Mouse (Mus musculus) brain, embryonic 14.5 days (tissue): ENCODE measurements around the gene Il2rb.

Experiments
- CTCF ChIP-seq: fragments of 200-500 bp; IDR thresholded peaks from 2 replicates; pipeline ENCODE4 v1.5.1; 2012; ENCODE audit warnings: inconsistent platforms, mild to moderate bottlenecking, moderate library complexity, borderline replicate concordance; ENCODE audit not compliant: insufficient read depth, insufficient read length; ENCODE audit errors: extremely low read depth
- POLR2A ChIP-seq: fragments of 200-500 bp; IDR thresholded peaks from 2 replicates; pipeline ENCODE4 v1.6.1; 2012; ENCODE audit warnings: mild to moderate bottlenecking, inconsistent platforms, borderline replicate concordance; ENCODE audit not compliant: poor library complexity, insufficient read depth, insufficient read length, severe bottlenecking; ENCODE audit errors: extremely low read depth

DNA sequence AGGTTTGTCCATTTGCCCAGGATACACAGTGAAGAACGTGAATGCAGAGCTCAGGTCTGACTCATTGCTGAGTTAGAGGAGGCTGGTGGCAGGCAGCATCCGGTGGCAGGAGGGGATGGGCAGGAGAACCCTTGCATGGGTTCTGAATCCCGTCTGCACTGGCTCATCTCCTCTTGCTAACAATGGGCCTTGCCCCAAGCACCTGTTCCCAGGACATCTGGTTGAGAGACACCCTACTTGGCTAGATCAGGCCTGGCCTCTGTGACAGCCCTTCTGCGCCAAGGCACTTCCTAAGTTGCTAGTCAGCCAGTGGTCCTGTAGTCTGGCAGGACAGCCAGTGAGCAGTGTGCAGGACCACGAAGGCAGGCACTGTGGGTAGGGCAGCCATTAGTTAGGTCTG lies 15.6 kb downstream of the Il2rb start:
- no peak for TF ChIP-seq CTCF
- no peak for TF ChIP-seq POLR2A
